Mouse (Mus musculus) heart, embryonic 15.5 days (tissue): ENCODE measurements around the gene Rnf11. TPM values are rescaled to one million over a fixed set of nuclear protein-coding genes. Genes with fewer than 3 reads are reported as not detected.

Experiments
- polyA plus RNA-seq: library from polyadenylated mRNA; unstranded; fragments of >200 nt; fragmentation: Nextera tagmentation; extraction: Ambion mirVana; gene quantifications from 2 replicates; pipeline ENCODE4 v1.2.1, GENCODE M21; 2015

Gene Rnf11
- polyA plus RNA-seq, 1 experiment from 2014 or later, result 48.0 TPM

Other genes starting within 250 kb of the Rnf11 start
- gene Eps15, start 204.5 kb downstream of the Rnf11 start, polyA plus RNA-seq, result 27.7 and 28.3 TPM in 2 replicates
- gene Ttc39a, start 78.1 kb downstream of the Rnf11 start, polyA plus RNA-seq, result 5.9 and 7.0 TPM in 2 replicates
- gene 4930522H14Rik, start 46.6 kb upstream of the Rnf11 start, polyA plus RNA-seq, result not detected in 2 replicates
- 17.1 and 17.5 TPM in 2 replicates for gene Cdkn2c, start 182.5 kb upstream of the Rnf11 start, polyA plus RNA-seq
- gene Faf1, start 191.9 kb upstream of the Rnf11 start, polyA plus RNA-seq, result 19.3 TPM in 2 replicates